Mouse (Mus musculus) splenic B cell, adult 2 months (primary cell): ENCODE measurements around the gene Rpl31.
A peak's percentile ranks its signal among the peaks of the same experiment; 100 is the strongest.

Experiments
- DNase-seq: peaks from one replicate; pipeline ENCODE4 v3.0.0-alpha.2; 2011; ENCODE audit warnings: low read depth, low spot score
- H3K27me3 ChIP-seq: 2 replicates; pipeline ENCODE4 v1.6.1; 2012; ENCODE audit warnings: mild to moderate bottlenecking, low read length, moderate library complexity, mixed read lengths; ENCODE audit not compliant: control insufficient read depth, poor library complexity, insufficient read depth, severe bottlenecking
- H3K36me3 ChIP-seq: 2 replicates; pipeline ENCODE4 v1.6.1; 2012; ENCODE audit warnings: mild to moderate bottlenecking, low read length, moderate library complexity, mixed read lengths; ENCODE audit not compliant: control insufficient read depth, poor library complexity, insufficient read depth, severe bottlenecking

The Rpl31 gene

GRCm38 (mm10) chr1:39399228-39399627 lies 31.6 kb downstream of the Rpl31 start:
- Histone ChIP-seq H3K27me3 (no peaks in the 10 kb centered on the region), H3K36me3 (no peaks in the 10 kb centered on the region)
- DNase-seq, result no peak

DNA sequence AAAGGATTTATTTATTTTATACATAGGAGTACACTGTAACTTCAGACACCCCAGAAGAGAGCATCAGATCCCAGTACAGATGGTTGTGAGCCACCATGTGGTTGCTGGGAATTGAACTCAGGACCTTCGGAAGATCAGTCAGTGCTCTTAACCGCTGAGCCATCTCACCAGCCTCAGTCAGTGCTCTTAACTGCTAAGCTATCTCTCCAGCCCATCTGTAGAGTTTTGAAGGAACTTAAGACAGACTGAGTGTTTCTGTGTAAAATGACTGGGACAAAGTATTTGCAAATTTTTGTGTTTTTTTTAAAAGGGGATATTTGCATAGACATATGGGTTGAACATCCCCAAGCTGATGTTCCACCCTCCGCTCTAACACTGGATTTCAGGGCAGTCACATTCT lies 32.5 kb downstream of the Rpl31 start:
- H3K27me3 ChIP-seq, result no peaks in the 10 kb centered on the region
- DNase-seq, result no peak
- no peaks in the 10 kb centered on the region for H3K36me3 ChIP-seq

- H3K27me3 ChIP-seq, result no peaks in the 10 kb centered on the region
- H3K36me3 ChIP-seq, result no peaks in the 10 kb centered on the region
- no peak for DNase-seq
Observed at GRCm38 (mm10) chr1:39407108-39407507, 39.5 kb downstream of the Rpl31 start.

- no peak for DNase-seq
- no peaks in the 10 kb centered on the region for H3K27me3 ChIP-seq
- no peaks in the 10 kb centered on the region for H3K36me3 ChIP-seq
Observed at GRCm38 (mm10) chr1:39408123-39408522, 40.5 kb downstream of the Rpl31 start.

- Histone ChIP-seq H3K36me3 (no peaks in the 10 kb centered on the region), H3K27me3 (no peaks in the 10 kb centered on the region)
- peak; percentile 14 for DNase-seq
Observed at GRCm38 (mm10) chr1:39408668-39409067, 41.0 kb downstream of the Rpl31 start.

- DNase-seq, result no peak
- no peaks in the 10 kb centered on the region for H3K36me3 ChIP-seq
- H3K27me3 ChIP-seq, result no peaks in the 10 kb centered on the region
Observed at GRCm38 (mm10) chr1:39410085-39410821, 42.6 kb downstream of the Rpl31 start.

DNA sequence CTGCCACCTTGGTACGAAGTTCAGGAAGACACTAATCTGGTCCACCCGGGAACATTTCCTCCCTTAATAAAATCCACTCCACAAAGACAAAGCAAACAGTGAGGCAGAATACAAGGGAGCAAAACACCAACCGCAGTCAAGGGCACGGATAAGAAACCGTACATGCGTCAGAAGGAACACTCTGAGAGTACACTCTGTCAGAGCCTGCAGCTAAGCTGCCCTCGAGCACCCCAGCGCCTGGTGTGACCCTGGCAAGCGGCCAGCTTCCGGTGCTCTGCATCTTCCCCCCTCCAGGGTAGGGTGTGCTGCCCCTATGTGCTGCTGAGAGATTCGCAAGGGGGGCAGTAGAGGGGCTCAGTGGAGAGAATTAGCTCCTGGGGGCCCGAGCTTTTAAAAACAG lies 50.2 kb downstream of the Rpl31 start:
- H3K36me3 ChIP-seq, result no peaks in the 10 kb centered on the region
- peak; percentile 19 for DNase-seq
- no peaks in the 10 kb centered on the region for H3K27me3 ChIP-seq

DNA sequence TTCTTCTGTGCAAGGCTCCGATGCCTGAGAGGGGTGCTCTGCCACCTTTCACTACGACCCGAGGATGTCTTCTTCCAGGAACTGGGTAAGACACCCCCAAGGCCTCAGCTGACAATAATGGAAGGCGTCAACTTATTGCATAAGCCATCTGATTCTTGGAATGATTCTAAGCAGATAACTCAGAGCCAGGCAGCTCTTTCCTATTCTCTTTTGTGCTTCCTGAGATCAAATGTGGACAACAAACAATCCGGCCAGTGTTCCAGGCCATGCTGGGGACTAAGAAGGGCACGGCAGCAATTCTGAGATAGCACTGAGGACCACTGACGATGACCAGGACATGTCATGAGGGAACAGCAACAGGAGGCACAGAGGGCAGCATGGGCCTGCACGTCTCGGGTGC lies 51.2 kb downstream of the Rpl31 start:
- DNase-seq, result no peak
- Histone ChIP-seq H3K36me3 (no peaks in the 10 kb centered on the region), H3K27me3 (no peaks in the 10 kb centered on the region)

- DNase-seq, result no peak
- Histone ChIP-seq H3K27me3 (no peaks in the 10 kb centered on the region), H3K36me3 (no peaks in the 10 kb centered on the region)
Observed at GRCm38 (mm10) chr1:39420987-39421386, 53.3 kb downstream of the Rpl31 start.
